Mouse (Mus musculus): ENCODE results near the gene Tet3. TPM values are rescaled to one million over a fixed set of nuclear protein-coding genes. Genes with fewer than 3 reads are reported as not detected.

The Tet3 gene
- polyA plus RNA-seq, 1 experiment, result 7.4 TPM

DNA sequence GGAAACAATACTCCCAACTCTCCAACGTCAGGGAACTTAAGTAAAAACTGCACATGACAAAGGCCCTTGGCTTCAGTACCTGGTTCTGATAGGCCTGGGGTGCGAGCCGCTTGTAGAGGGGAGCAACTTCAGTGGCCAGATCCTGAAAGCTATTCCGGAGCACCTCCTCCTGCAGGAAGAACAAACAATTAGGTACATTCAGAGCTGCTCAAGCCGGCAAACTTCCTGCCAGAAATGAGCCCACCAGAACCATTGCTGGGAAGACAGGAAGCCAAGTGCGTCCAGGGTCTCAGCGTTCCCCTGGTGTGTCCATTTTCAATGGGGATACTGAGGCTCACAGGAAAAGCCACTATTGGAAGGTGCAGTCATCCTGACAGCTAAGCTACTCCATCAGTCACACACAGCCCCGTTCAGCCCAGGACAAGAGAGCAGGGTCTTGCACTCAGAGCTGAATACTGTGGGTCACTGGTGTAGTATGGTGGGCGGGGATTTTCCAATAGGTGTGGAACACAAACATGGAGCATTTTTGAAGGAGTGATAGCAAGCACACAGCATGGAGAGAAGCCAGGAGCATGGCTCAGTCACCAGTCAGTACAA lies 85.1 kb downstream of the Tet3 start:
- no peaks in the 10 kb centered on the region for H3K36me3 ChIP-seq (ENCODE audit: control insufficient read depth, insufficient read depth, low read length, poor library complexity, severe bottlenecking)
- H3K4me3 ChIP-seq (ENCODE audit: low read depth, low read length), result no peak overlapping the region
- H3K27ac ChIP-seq (ENCODE audit: insufficient read depth, low read length), result no peak overlapping the region
- no peaks in the 10 kb centered on the region for H3K27me3 ChIP-seq (ENCODE audit: control insufficient read depth, insufficient read depth, low read length, poor library complexity, severe bottlenecking)
- no peaks in the 10 kb centered on the region for H3K9me3 ChIP-seq (replicated peaks; ENCODE audit: control insufficient read depth, insufficient read depth, low read length, poor library complexity, severe bottlenecking)
- no peak overlapping the region for H3K9ac ChIP-seq (ENCODE audit: low read depth, poor library complexity, severe bottlenecking)
- H3K4me1 ChIP-seq (ENCODE audit: control insufficient read depth, insufficient read depth, low read length), result no peaks in the 10 kb centered on the region
- TF ChIP-seq EP300 (IDR thresholded peaks at IDR 0.05; ENCODE audit: insufficient read depth, low read depth, low read length), result no peak
- no peak for TF ChIP-seq POLR2A (IDR thresholded peaks at IDR 0.05; ENCODE audit: insufficient read depth, low read length)
- TF ChIP-seq CTCF (IDR thresholded peaks at IDR 0.05; ENCODE audit: low read depth, low read length), result no peak

DNA sequence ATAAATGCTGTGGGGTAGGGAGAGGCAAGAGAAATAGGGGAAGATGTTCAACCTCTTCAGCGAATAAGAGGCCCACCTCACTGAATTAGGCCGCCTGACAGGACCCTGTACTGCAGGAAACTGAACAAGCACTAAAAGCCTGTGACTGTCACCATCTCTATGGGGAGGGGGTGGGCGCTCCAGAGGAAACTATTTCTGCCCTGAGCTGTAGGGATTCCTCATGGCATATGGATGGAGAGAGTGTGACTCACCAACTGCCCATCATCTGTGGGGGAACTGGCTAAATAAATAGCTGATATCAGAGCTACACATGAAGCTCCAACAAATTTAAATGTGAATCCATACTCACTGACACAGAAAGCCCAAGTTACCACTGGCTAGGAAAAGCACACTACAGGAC lies 87.5 kb downstream of the Tet3 start:
- Histone ChIP-seq H3K36me3 (ENCODE audit: control insufficient read depth, insufficient read depth, low read length, poor library complexity, severe bottlenecking) (no peaks in the 10 kb centered on the region), H3K9ac (ENCODE audit: low read depth, poor library complexity, severe bottlenecking) (no peak overlapping the region), H3K4me1 (ENCODE audit: control insufficient read depth, insufficient read depth, low read length) (no peaks in the 10 kb centered on the region), H3K9me3 (replicated peaks; ENCODE audit: control insufficient read depth, insufficient read depth, low read length, poor library complexity, severe bottlenecking) (no peaks in the 10 kb centered on the region), H3K4me3 (ENCODE audit: low read depth, low read length) (no peak overlapping the region), H3K27ac (ENCODE audit: insufficient read depth, low read length) (no peak overlapping the region), H3K27me3 (ENCODE audit: control insufficient read depth, insufficient read depth, low read length, poor library complexity, severe bottlenecking) (no peaks in the 10 kb centered on the region)
- TF ChIP-seq CTCF (IDR thresholded peaks at IDR 0.05; ENCODE audit: low read depth, low read length) (no peak), EP300 (IDR thresholded peaks at IDR 0.05; ENCODE audit: insufficient read depth, low read depth, low read length) (no peak), POLR2A (IDR thresholded peaks at IDR 0.05; ENCODE audit: insufficient read depth, low read length) (no peak)

- Histone ChIP-seq H3K9ac (ENCODE audit: low read depth, poor library complexity, severe bottlenecking) (no peak overlapping the region), H3K36me3 (ENCODE audit: control insufficient read depth, insufficient read depth, low read length, poor library complexity, severe bottlenecking) (no peaks in the 10 kb centered on the region), H3K9me3 (replicated peaks; ENCODE audit: control insufficient read depth, insufficient read depth, low read length, poor library complexity, severe bottlenecking) (no peaks in the 10 kb centered on the region), H3K4me3 (ENCODE audit: low read depth, low read length) (no peak overlapping the region), H3K4me1 (ENCODE audit: control insufficient read depth, insufficient read depth, low read length) (no peaks in the 10 kb centered on the region), H3K27me3 (ENCODE audit: control insufficient read depth, insufficient read depth, low read length, poor library complexity, severe bottlenecking) (no peaks in the 10 kb centered on the region), H3K27ac (ENCODE audit: insufficient read depth, low read length) (no peak overlapping the region)
- TF ChIP-seq EP300 (IDR thresholded peaks at IDR 0.05; ENCODE audit: insufficient read depth, low read depth, low read length) (no peak), CTCF (IDR thresholded peaks at IDR 0.05; ENCODE audit: low read depth, low read length) (no peak), POLR2A (IDR thresholded peaks at IDR 0.05; ENCODE audit: insufficient read depth, low read length) (no peak)
These were observed 88.4 kb downstream of the Tet3 start for GRCm38 (mm10) chr6:83370316-83370965.

- Histone ChIP-seq H3K36me3 (ENCODE audit: control insufficient read depth, insufficient read depth, low read length, poor library complexity, severe bottlenecking) (peaks cover 2% of the 10 kb centered on the region; the same call in 1 of the 2 replicates), H3K4me1 (ENCODE audit: control insufficient read depth, insufficient read depth, low read length) (no peaks in the 10 kb centered on the region), H3K9me3 (replicated peaks; ENCODE audit: control insufficient read depth, insufficient read depth, low read length, poor library complexity, severe bottlenecking) (no peaks in the 10 kb centered on the region), H3K9ac (ENCODE audit: low read depth, poor library complexity, severe bottlenecking) (no peak overlapping the region), H3K4me3 (ENCODE audit: low read depth, low read length) (no peak overlapping the region), H3K27me3 (ENCODE audit: control insufficient read depth, insufficient read depth, low read length, poor library complexity, severe bottlenecking) (no peaks in the 10 kb centered on the region), H3K27ac (ENCODE audit: insufficient read depth, low read length) (no peak overlapping the region)
- TF ChIP-seq EP300 (IDR thresholded peaks at IDR 0.05; ENCODE audit: insufficient read depth, low read depth, low read length) (no peak), POLR2A (IDR thresholded peaks at IDR 0.05; ENCODE audit: insufficient read depth, low read length) (no peak), CTCF (IDR thresholded peaks at IDR 0.05; ENCODE audit: low read depth, low read length) (no peak)
These were observed 95.8 kb downstream of the Tet3 start for GRCm38 (mm10) chr6:83363075-83363474.

- no peak for TF ChIP-seq EP300 (IDR thresholded peaks at IDR 0.05; ENCODE audit: insufficient read depth, low read depth, low read length)
- no peak for TF ChIP-seq POLR2A (IDR thresholded peaks at IDR 0.05; ENCODE audit: insufficient read depth, low read length)
- TF ChIP-seq CTCF (IDR thresholded peaks at IDR 0.05; ENCODE audit: low read depth, low read length), result no peak
- H3K4me1 ChIP-seq (ENCODE audit: control insufficient read depth, insufficient read depth, low read length), result no peaks in the 10 kb centered on the region
- H3K27me3 ChIP-seq (ENCODE audit: control insufficient read depth, insufficient read depth, low read length, poor library complexity, severe bottlenecking), result no peaks in the 10 kb centered on the region
- H3K27ac ChIP-seq (ENCODE audit: insufficient read depth, low read length), result no peak overlapping the region
- no peak overlapping the region for H3K9ac ChIP-seq (ENCODE audit: low read depth, poor library complexity, severe bottlenecking)
- no peak overlapping the region for H3K4me3 ChIP-seq (ENCODE audit: low read depth, low read length)
- H3K36me3 ChIP-seq (ENCODE audit: control insufficient read depth, insufficient read depth, low read length, poor library complexity, severe bottlenecking), result peaks cover 2% of the 10 kb centered on the region; the same call in 1 of the 2 replicates
- H3K9me3 ChIP-seq (replicated peaks; ENCODE audit: control insufficient read depth, insufficient read depth, low read length, poor library complexity, severe bottlenecking), result no peaks in the 10 kb centered on the region
These were observed 97.2 kb downstream of the Tet3 start for GRCm38 (mm10) chr6:83361523-83362248.

GRCm38 (mm10) chr6:83357436-83357835 lies 101.4 kb downstream of the Tet3 start:
- peaks cover 2% of the 10 kb centered on the region; the same call in 1 of the 2 replicates for H3K36me3 ChIP-seq (ENCODE audit: control insufficient read depth, insufficient read depth, low read length, poor library complexity, severe bottlenecking)
- no peak overlapping the region for H3K9ac ChIP-seq (ENCODE audit: low read depth, poor library complexity, severe bottlenecking)
- H3K4me3 ChIP-seq (ENCODE audit: low read depth, low read length), result no peak overlapping the region
- TF ChIP-seq POLR2A (IDR thresholded peaks at IDR 0.05; ENCODE audit: insufficient read depth, low read length) (no peak), EP300 (IDR thresholded peaks at IDR 0.05; ENCODE audit: insufficient read depth, low read depth, low read length) (no peak), CTCF (IDR thresholded peaks at IDR 0.05; ENCODE audit: low read depth, low read length) (no peak)
- H3K27me3 ChIP-seq (ENCODE audit: control insufficient read depth, insufficient read depth, low read length, poor library complexity, severe bottlenecking), result no peaks in the 10 kb centered on the region
- no peaks in the 10 kb centered on the region for H3K4me1 ChIP-seq (ENCODE audit: control insufficient read depth, insufficient read depth, low read length)
- no peaks in the 10 kb centered on the region for H3K9me3 ChIP-seq (replicated peaks; ENCODE audit: control insufficient read depth, insufficient read depth, low read length, poor library complexity, severe bottlenecking)
- no peak overlapping the region for H3K27ac ChIP-seq (ENCODE audit: insufficient read depth, low read length)

Measured in ES-Bruce4 (cell line).